Mouse (Mus musculus) spleen, postnatal 14 days (tissue): Measurements from ENCODE around the gene Zbp1.

Experiments
- DNase-seq, 2 experiments: peaks; one replicate each; pipeline ENCODE4 v3.0.0; 2021 to 2022; ENCODE audit warnings: low spot score in 2 of 2

Zbp1 gene

DNA sequence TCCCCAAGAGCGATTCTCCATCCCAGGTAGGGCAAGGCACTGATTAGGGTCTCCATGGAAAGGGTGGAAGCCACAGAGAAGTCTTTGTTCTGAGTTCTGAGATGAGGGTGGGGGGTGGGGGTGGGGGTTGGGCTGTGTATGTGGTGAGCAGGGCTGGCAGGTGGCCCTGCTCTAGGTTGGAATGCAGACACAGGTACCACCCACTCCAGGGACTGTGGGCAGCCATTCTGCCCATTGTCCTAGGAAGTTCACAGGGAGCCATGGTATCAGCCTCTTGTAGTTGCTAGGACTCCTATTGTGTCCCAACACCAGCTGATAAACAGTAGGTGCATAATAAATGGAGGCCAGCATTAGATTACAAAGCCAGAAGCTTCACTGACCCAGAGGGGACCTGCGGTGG lies 28.5 kb upstream of the Zbp1 start:
- no peak for DNase-seq

GRCm38 (mm10) chr2:173246688-173247087 lies 28.0 kb upstream of the Zbp1 start:
- DNase-seq, result no peak

GRCm38 (mm10) chr2:173245258-173245657 lies 26.5 kb upstream of the Zbp1 start:
- no peak for DNase-seq

DNA sequence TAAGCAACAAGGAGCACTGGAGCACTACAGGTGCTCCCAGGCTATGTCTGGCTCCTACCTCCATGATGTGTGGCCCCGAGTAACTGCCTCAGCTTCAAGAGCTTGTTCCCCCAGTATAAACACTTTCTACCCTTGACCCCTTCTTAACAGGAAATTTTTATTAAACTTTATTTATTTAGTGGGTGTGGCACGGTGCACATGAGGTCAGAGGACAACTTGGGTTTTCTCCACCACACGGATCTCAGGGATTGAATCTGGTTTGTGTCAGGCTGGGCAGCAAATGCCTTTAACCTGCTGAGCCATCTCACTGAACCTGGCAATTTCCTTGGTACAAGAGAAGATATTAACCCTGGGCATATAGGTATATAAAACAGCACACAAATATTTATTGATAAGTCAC lies 25.4 kb upstream of the Zbp1 start:
- no peak for DNase-seq

DNA sequence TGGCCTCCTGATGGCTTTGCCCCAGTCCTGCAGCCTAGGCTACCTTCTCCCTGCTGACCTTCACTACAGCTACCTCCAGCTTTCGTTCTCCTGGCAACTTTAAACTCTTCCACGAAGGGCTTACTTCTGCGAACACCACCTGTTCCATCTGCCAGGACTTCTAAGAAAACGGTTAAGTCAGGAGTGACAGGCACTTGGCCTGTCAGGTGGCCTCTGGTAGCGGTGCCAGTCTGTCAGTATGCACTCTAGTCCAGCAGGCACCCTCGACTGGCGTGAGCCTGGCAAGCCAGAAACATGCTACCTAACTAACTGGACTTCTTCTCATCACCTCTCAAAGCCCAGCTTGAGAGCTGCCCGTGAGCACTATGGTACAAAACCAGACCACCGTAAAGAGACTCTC lies 24.9 kb upstream of the Zbp1 start:
- no peak for DNase-seq

DNA sequence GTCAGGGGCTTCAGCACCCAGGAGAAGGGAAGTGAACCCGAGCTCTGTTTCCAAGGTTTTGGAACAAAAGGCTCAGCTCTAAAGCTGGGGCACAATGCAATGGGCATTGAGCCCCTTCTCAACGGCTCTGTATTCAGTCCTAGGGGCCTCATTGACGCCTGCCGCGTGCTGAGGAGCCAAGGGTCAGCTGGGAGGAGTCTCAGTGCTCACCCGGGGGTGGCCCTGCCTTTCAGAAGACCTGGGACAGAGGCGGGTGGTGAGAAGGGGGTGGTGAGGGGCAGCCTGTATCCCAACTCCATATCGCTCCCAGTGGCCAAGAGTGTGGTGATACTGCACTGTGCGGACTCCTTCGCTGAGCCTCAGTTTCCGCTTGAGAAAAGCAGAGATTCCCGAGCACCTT lies 24.2 kb upstream of the Zbp1 start:
- no peak for DNase-seq

GRCm38 (mm10) chr2:173240738-173241137 lies 22.0 kb upstream of the Zbp1 start:
- no peak for DNase-seq

- no peak for DNase-seq
Observed at GRCm38 (mm10) chr2:173238522-173238921, 19.8 kb upstream of the Zbp1 start.

DNA sequence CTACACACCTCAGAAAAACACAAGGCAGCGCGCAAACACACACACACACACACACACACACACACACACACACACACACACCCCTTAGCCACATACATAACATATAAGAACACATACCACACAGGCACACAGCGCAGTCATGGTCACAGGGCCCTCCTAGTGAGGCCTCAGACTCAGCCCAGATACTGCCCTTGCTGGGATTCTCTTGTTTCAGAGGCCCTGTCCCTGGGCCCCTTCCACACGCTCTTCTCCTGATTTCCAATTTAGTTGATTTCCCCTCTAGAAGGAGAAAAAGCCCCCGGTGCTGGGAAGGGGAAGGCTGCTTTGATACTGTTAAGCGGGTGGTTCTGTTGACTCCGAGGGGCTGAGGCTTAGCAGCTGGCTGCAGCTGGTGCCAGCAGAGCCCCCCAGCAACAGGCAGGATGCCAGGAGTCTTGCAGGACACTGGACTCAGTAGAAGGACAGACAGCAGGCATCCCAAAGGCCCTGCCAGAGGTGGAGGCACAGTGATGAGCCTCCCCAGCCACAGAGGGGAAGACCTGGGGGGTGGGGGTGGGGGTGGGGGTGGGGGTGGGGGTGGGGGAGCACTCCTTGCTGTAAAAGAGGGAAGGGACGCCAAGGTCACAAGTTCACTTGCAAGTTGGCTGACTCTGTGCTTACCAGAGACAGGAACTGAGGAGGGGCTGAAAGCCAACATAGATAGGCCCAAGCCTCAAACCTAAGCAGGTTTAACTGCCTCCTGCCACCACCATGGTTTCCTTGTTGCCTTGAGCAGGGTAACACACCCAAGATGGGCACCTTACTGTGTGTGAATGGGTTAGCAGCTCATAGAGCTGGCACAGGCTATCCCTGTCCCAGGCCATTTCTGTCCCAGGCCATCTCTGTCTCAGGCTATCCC lies 17.0 kb upstream of the Zbp1 start:
- no peak for DNase-seq

DNA sequence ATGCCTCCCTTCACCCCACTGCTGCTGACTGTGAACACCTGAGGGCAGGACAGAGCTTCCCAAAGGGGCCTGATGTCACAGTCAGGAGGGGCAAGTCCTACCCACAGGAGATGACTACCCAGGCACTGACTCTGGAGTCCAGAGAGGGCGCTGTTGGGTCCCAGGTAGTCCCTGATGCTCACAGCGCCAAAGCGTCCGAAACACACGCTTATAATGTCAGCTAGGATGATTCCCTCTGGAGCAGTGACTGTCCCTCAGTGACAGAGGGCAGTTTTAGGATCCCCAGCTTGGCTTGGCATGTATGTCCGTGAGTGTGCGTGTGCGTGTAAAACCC lies 14.0 kb upstream of the Zbp1 start:
- no peak for DNase-seq

GRCm38 (mm10) chr2:173232065-173232765 lies 13.5 kb upstream of the Zbp1 start:
- DNase-seq, result no peak

DNA sequence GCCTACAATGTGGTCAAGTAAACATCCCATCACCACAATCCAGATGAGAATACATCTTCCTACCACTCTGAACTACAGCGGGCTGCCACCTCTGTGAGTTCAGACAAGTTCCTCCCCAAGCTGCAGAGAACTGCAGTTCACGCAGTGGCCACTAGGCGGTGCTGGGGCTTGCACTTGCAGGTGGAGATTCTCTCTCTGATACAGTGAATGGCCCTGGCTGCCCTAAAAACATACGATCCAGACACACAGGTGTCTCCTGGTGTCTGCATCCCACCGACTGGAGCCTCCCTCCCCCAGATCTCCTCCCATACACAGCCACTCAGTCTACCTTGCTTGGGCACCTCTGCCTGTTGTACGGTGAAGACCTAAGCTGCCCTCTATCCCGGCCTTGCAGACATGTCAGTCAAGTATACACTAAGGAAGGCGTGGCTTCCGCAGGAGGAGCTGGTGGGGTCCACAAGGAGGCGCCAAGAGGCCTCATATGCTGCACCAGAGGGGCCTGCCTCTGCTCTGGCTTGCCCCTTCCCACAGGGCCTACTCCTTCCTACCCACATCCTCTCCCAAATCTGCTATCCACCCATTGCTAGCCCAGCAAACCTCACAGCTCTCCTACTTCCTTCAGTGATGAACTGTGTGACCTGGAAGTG lies 11.0 kb upstream of the Zbp1 start:
- DNase-seq, result peak; percentile 80 to 90

GRCm38 (mm10) chr2:173228567-173228966 lies 9.8 kb upstream of the Zbp1 start:
- DNase-seq, result no peak

- no peak for DNase-seq
Observed at GRCm38 (mm10) chr2:173226792-173227191, 8.1 kb upstream of the Zbp1 start.

DNA sequence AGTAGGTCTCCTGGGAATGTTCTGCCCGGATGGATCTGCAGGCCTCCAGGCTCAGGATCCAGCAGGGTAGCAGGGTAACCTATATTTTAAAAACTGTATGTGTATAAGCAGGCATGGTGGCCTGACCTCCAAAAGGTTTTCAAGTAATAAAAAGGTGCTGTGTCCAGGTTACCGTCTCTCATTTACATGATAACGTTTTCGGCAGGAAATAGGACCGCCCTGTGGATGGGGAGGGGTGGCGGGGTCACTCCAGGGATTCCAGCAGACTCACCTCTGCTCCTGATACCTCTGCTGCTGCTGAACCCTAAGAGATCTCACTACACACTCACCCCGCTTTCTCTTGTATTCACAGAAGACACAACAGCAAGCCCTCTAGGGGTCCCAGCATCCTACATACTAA lies 7.2 kb upstream of the Zbp1 start:
- DNase-seq, result no peak

GRCm38 (mm10) chr2:173224832-173225231 lies 6.1 kb upstream of the Zbp1 start:
- no peak for DNase-seq

DNA sequence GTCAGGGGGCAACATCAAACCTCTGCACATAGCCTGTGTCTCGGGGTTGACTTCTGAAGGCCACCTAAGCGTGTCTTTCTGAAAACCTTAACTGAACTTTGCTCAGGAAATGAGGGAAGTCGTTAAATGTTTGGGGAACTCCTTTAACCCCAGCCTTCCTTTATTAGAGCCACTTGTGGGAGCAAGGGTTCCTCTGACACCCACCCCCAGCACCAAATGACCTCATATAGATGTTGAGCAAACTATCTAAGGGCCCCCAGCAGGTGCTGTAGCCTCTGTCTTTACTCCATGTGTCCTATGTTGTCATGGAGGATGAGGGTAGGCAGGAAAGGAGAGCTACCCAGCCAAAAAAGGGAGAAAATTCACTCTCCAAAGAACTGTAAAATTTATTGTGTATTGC lies 5.4 kb upstream of the Zbp1 start:
- DNase-seq, result no peak

- no peak for DNase-seq
Observed at GRCm38 (mm10) chr2:173223496-173223895, 4.8 kb upstream of the Zbp1 start.

DNA sequence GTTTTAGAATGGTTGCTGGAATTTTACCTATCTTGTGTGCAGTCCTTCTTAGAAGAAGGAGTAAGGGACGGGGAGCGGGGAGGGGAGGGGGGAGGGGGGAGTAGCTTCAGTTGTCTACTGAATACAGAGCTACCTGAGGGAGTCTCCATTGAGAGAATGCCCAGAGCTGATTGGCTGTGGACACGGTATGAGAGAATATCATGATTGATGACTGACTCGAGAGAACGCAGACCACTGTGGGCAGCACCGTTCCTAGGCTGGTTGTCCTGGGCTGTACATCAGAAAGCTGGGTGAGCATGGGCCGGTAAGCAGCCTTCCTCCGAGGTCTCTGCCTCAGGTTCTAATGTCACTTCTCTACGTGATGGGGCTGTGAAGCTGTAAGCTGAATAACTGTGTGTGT lies 2.0 kb upstream of the Zbp1 start:
- no peak for DNase-seq

DNA sequence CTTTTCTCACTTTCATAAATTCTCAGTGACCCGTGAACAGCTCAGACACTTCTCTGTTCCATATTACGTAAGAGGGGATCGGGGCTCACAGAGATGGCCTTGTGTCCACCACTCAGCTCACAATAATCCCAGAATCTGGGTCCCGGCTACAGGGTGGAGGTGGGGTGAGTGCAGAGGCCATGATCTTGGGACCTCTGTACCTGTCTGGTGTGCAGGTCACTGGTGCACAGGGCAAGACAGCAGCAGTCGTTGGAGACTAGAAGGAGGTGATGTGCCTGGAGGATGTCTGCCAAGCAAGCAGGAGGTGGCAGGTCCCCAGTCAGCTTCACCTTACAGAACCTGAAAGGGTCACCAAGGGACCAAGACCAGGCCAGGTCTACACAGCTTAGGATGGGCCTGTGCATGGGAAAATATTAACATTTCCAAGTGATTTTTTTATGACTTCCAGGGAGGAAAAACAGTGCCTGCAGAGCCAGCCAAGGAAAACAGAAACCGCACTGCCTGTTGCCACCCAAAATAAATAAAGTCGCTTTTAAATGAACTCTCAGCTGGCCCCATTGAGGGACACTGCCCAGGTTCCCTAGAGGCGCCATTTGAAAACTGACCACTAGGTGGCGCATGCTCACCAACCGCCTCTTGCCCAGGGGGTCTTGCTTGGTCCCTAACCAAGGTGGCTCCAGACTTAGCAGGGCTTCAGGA lies 682 bp upstream of the Zbp1 start:
- peak; percentile 7 to 26 for DNase-seq

DNA sequence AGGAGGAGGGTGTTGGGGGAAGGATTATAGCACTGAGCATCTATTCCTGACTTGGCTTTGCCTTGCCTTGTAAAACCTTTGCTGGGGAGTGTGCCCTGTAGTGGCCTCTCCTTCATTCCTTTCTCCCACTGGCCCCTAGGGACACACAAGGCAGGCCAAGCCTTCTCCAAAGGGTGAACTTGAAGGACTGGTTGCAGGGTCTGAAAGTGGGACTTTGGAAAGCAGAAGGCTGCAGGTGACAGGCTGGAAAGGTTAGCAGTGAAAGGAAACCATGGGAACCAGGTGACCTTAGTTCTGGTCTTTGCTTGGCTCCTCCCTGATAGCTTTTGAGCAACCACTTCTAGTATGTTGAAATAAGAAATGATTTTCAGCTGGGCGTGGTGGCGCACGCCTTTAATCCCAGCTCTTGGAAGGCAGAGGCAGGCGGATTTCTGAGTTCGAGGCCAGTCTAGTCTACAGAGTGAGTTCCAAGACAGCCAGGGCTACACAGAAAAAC lies 912 bp downstream of the Zbp1 start:
- DNase-seq, result peak in 1 of 2 experiments; percentile 2

- DNase-seq, result peak in 1 of 2 experiments; percentile 3
Observed at GRCm38 (mm10) chr2:173217246-173217645, 1.5 kb downstream of the Zbp1 start.
